Mouse (Mus musculus): ENCODE data around the gene Fbxw7.

GRCm38 (mm10) chr3:84926140-84926539 is 111.1 kb downstream of the Fbxw7 start:
- no peak for TF ChIP-seq CTCF (IDR thresholded peaks at IDR 0.05; ENCODE audit: insufficient read depth, low read depth, low read length)
- no peak for TF ChIP-seq POLR2A (IDR thresholded peaks at IDR 0.05; ENCODE audit: insufficient read depth, low read depth, low read length)

Measured in olfactory bulb, adult 2 months (tissue).